Mouse (Mus musculus) bone marrow, adult 2 months (tissue): ENCODE results near the gene Mybpc2. TPM values are rescaled to one million over a fixed set of nuclear protein-coding genes. Genes with fewer than 3 reads are reported as not detected.

Experiments used
- H3K27ac ChIP-seq: fragments of 200-500 bp; 2 replicates; pipeline ENCODE4 v1.5.1; 2012; ENCODE audit warnings: low read depth, mild to moderate bottlenecking, control low read depth, inconsistent platforms, low read length; ENCODE audit not compliant: control insufficient read depth, poor library complexity, insufficient read depth
- H3K4me1 ChIP-seq: fragments of 200-500 bp; 2 replicates; pipeline ENCODE4 v1.6.1; 2011; ENCODE audit warnings: low read length; ENCODE audit not compliant: control insufficient read depth, insufficient read depth
- H3K4me3 ChIP-seq: fragments of 200-500 bp; replicated peaks from 2 replicates; pipeline ENCODE3; 2011; ENCODE audit warnings: mild to moderate bottlenecking, low read depth, low read length, control low read depth; ENCODE audit not compliant: control insufficient read depth
- CTCF ChIP-seq: fragments of 200-500 bp; IDR thresholded peaks from 2 replicates; pipeline ENCODE4 v1.5.1; 2011; ENCODE audit warnings: low read length, control low read depth; ENCODE audit not compliant: control insufficient read depth, insufficient read depth
- POLR2A ChIP-seq: fragments of 200-500 bp; IDR thresholded peaks from 2 replicates; pipeline ENCODE4 v1.6.1; 2011; ENCODE audit warnings: low read depth, mild to moderate bottlenecking, control low read depth, low read length, borderline replicate concordance; ENCODE audit not compliant: control insufficient read depth
- WGBS: fragments of 180-500 bp; shearing (Covaris S2); methylation state at CpG from one replicate; pipeline ENCODE4 v1.1.7; 2018; 5-methylcytosine and 5-hydroxymethylcytosine counted together
- polyA plus RNA-seq: library from polyadenylated mRNA; stranded (reverse); fragments of >200 nt; gene quantifications from 2 replicates; pipeline ENCODE4 v1.2.4, GENCODE M21; 2011; ENCODE audit warnings: low replicate concordance; ENCODE audit not compliant: missing spikeins, insufficient read depth, insufficient read length

Mybpc2 gene
- polyA plus RNA-seq, 1 experiment = 5.4 TPM

DNA sequence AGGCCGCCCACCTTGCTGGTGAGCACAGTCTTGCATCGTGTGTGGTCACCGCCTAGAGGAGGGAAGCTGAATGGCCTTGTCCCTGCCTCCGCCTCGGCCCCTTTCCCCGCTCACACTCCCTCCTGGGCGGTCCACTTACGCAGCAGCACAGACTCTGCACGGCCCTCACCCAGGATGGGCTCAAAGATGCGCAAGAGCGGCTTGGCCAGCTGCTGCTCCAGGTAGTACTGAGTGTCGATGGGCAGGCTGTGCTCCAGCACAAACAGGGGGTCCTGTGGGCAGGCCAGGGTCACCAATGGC is 9.2 kb upstream of the Mybpc2 start:
- Histone ChIP-seq H3K4me3 (peak overlapping the region; percentile 6), H3K27ac (peak overlapping the region; percentile 90), H3K4me1 (peaks cover 3% of the 10 kb centered on the region)
- TF ChIP-seq POLR2A = no peak; the same call in 1 of the 2 replicates
- TF ChIP-seq CTCF = no peak
- 86% methylated on average over 12 of the region's 12 CpGs for WGBS

GRCm38 (mm10) chr7:44532918-44533745 is 8.7 kb upstream of the Mybpc2 start:
- peak overlapping the region; percentile 90 for H3K27ac ChIP-seq
- H3K4me1 ChIP-seq = peaks cover 3% of the 10 kb centered on the region
- WGBS = 79% methylated on average over 29 of the region's 29 CpGs
- peak overlapping the region; percentile 29 for H3K4me3 ChIP-seq
- no peak for TF ChIP-seq CTCF
- no peak for TF ChIP-seq POLR2A

DNA sequence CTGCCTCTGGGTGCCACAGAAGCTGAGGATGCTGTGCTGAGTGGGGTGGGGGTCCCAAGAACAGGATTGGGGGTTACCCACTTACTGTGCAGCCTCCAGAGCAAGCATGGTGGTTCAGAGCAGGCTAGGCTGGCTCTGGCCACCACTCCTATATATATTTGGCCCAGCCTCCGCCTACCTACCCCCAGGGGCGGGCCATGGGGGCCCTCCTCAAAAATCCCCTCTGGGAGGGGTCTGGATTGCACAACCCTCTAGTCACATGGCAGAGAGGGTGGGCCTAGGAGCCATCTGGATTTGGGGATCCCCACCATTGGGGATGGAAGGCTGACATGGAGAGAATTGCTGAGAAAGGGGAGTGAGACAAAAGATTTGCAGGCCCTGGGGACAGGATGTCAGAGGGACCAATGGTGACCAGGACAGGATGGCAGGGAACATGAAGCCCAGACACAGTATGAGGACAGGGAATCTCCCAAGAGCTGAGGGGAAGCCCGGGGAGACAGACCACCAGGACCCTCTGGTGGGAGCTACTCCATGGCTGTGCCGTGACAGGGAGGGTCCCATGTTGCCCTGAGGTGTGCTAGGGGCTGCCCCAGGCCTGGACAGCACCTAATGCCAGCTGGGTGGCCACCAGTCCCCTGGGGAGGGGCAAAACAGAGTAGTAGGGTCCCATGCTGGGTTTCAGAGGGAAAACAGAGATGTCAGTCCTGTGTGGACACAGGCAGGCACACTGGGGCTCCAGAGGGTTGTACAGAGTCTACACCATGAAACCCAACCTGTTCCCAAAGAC is 7.7 kb upstream of the Mybpc2 start, which contains the start of gene Spib:
Gene Spib, minus strand, starts transcription at position 126 of the 787 bp plus-strand sequence.
- TF ChIP-seq POLR2A (0 out of 2 replicates have a peak, but pooled peaks have one; percentile 26), CTCF (no peak)
- Histone ChIP-seq H3K4me1 (peaks cover 3% of the 10 kb centered on the region), H3K4me3 (peak within 1 kb of the TSS; percentile 67), H3K27ac (peak within 1 kb of the TSS; percentile 84)
- 79% methylated on average over 4 of the region's 4 CpGs for WGBS

DNA sequence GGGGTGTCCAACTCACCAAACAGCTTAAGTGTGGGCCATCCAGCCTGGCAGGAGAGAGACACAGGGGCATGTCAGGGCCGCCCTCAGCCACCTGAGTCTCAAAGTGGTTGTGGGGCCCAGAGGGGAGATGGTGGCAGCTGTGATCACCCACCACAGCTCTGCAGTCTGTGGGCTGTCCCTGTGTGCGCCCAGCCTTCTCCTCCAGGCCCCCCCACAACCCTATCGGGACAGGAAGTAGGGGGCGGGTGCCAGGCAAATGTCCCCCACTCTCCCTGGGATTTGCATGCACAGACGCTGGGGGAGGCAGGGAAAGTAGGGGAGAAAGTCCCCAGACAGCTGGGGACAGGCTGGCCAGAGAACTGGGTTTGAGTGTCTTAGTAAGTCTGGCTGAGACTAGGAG is 6.8 kb upstream of the Mybpc2 start:
- Histone ChIP-seq H3K27ac (peak overlapping the region; percentile 84), H3K4me3 (peak overlapping the region; percentile 67), H3K4me1 (peaks cover 6% of the 10 kb centered on the region)
- no peak for TF ChIP-seq CTCF
- TF ChIP-seq POLR2A = peak; percentile 90; the same call in 1 of the 2 replicates
- WGBS = 17% methylated on average over 5 of the region's 5 CpGs

GRCm38 (mm10) chr7:44530507-44530906 is 6.1 kb upstream of the Mybpc2 start:
- peak overlapping the region; percentile 69 for H3K27ac ChIP-seq
- TF ChIP-seq CTCF (no peak), POLR2A (no peak)
- peak overlapping the region; percentile 80 for H3K4me3 ChIP-seq
- H3K4me1 ChIP-seq = peaks cover 6% of the 10 kb centered on the region
- 63% methylated on average over 3 of the region's 3 CpGs for WGBS

- peak overlapping the region; percentile 80 for H3K4me3 ChIP-seq
- peaks cover 6% of the 10 kb centered on the region for H3K4me1 ChIP-seq
- WGBS = 72% methylated on average over 5 of the region's 5 CpGs
- peak overlapping the region; percentile 71 for H3K27ac ChIP-seq
- TF ChIP-seq POLR2A (no peak), CTCF (no peak)
These were observed 5.1 kb upstream of the Mybpc2 start for GRCm38 (mm10) chr7:44529518-44529917.

DNA sequence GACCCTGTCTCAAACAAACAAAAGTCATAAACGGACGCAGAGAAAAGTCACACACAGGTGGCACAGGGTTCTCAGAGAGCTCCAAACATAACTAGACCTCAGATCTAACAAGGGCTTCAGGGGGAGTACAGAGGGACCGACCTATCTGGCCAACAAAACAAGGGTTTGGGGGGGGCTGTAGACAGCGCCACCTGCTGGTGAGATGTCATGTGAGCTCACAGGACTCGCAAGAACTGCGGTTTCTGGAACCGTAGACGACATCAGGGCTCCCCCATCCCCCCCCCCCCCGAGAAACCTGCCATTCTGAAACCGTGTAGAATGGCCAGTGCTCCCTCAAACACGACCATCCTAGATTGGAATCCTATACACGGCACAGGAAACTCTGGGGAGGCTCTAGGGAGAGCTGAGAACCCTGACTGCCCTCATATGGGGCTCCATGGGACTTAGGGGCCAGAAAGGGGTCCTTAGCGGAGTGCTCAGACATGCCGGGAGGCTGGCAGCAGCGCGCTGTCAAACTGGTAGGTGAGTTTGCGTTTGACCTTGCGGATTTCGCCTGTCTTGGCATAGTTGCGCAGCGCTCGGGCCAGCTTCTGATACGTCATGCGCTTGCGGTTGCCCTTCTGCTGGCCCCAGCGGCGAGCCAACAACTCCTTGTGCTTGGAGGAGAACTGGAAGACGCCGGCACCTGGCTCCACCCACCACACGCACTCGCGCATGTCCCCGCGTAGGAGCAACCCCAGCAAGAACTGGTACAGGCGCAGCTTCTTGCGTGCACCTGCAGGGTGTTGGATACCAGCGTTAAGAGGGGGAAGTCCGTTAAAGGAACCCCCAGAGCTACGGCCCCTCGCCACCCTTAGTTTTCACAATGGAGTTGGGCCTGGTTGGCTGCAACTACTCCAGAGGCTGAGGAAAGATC is 3.3 kb upstream of the Mybpc2 start:
- 3% methylated on average over 40 of the region's 40 CpGs for WGBS
- peak overlapping the region; percentile 76 for H3K27ac ChIP-seq
- peak overlapping the region; percentile 61 for H3K4me3 ChIP-seq
- TF ChIP-seq CTCF (peak; percentile 88), POLR2A (peak; percentile 58; the same call in 1 of the 2 replicates)
- peaks cover 4% of the 10 kb centered on the region for H3K4me1 ChIP-seq
